Mouse (Mus musculus) c-Kit-positive CD71-positive TER-119-negative erythroid progenitor cells, embryonic 14.5 days (primary cell): Measurements from ENCODE around the gene Gm28042.
A peak's percentile ranks its signal among the peaks of the same experiment; 100 is the strongest.

ENCODE experiments used
- DNase-seq: peaks from one replicate; pipeline ENCODE4 v3.0.0-alpha.2; 2013; ENCODE audit warnings: low read depth

Gene Gm28042

DNA sequence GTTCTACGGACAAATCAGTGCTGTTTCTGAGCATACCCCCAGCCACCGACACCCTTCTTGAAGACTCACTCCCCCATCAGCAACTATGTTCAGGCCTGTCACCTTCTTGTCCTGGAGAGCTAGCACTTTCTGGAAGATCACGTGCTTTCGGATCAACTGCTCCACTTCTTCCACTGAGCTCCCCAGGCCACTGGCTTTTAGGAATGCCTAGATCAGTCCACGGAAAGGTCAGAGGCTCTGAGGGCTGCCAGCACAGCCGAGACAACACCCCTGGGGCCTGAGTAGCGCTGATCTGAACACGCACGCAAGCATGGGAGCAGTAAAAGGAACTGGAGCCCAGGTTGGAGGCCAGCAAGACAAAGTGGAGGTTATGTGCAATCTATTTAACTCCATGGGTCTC, 33.4 kb downstream of the Gm28042 start:
- DNase-seq, result no peak

DNA sequence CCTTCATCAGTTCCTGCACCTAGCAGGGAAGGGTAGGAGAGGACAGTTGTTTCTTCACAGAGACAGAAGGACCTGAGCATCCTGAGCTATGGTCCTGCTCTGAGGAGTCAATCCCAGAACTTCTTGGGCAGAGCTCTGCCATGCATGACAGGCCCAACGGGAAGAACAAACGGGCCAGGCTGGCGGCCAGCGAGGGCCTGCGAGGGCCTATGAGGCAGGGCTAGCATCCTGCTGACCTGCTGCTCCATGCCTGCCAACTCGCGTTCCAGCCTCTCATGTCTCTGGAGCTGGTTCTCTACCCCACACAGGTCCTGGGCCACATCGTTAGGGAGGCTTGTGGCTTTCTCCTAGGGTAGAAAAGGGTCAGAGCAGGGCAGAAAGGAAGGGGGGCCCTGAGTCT, 35.0 kb downstream of the Gm28042 start:
- DNase-seq, result no peak

DNA sequence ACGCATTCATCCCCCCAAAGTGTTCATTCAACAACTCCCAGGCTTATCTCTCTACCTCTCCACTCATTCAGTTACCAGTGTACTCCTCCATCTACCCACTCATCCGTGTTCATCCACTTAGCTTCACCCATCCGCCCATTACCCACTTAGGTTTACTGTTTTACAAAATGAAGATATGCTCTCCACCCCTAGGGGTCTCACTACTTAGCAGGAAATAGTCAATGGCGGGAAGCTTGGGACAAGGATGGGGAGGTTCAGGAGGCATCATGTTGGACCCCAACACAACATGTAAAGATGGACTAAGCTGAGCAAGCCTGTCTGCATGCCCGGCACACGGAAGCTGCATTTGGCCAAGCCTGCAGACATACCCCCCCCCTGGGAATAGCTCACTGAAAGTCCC, 37.3 kb downstream of the Gm28042 start:
- no peak for DNase-seq

DNA sequence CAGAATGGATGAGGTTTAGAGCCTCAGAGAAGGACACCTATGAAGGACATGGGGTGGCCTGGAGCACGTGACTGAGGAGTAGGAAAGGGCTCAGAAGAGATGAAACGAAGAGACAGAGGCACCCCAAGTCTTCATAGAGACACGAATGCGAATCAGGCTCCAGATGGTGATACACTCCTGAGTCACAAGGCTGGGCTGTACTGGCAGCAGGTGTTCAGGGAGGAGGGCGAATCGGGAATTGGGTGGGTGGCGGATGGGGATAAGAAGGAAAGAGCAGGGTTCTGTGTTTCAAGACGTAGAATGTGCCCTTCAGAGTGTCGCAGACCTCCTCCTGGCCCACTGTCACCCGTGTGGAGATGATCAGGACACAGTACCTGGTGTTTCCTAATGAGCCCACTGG, 38.0 kb downstream of the Gm28042 start:
- DNase-seq, result no peak

DNA sequence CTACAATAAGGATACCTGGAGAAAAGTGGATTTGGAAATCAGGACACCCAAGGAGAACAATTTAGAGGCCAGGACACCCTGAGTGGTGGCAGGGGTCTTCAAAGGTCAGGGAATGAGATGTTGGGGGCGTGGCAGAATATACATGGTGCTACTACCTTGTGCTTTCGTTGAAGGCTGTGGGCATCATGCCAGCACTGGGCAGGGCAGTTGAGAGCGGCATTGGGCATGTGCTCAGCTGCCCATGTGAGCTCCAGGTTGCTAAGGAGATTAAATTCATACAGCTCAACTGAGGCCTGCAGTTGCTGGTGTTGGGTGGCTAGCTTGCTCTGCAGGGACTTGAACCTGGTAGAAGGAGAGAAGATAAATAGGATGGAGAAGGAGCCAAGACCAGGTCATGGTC, 38.9 kb downstream of the Gm28042 start:
- no peak for DNase-seq

DNA sequence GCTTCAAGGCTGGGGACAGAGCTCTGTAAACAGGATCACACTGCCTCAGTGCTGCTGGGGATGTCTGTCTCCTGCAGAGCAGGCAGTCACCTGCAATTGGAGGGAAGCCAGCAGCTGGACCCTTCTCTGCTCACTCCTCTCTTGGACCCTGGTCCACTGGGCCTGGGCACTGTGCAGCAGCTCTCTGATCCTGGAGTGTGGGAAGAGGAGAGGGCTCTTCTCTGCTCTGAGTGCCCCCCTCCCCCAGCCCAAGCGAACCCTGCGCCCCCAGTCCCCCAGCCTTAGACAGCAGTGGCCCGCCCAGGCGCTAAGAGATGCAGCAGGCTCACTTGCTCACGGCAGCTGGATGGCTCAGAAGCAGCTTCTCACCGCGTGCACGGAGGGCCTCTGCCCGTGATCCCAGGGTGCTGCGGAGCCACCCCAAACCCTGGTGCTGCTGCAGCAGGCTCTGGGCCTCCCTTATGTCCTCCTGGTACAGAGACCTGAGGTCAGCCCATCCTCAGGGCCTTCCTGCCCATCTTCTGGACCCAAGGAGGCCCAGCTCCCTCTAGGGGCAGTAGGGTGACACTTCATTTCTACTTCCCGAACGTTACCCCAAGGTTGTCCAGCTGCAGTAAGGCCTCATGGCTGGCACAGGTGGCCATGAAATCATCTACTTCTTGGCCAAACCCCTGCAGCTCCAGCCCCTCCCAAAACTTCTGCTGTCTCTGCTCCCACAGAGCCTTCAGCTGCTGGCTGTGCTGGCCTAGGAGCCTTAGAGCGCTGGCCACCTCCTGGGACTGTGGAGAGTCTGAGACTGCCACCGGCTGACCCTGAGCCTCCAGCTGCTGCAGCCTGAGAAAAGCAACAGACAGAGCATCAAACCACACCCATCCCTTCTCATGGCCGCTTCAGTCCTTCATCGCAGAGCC, 41.5 kb downstream of the Gm28042 start:
- DNase-seq, result no peak

DNA sequence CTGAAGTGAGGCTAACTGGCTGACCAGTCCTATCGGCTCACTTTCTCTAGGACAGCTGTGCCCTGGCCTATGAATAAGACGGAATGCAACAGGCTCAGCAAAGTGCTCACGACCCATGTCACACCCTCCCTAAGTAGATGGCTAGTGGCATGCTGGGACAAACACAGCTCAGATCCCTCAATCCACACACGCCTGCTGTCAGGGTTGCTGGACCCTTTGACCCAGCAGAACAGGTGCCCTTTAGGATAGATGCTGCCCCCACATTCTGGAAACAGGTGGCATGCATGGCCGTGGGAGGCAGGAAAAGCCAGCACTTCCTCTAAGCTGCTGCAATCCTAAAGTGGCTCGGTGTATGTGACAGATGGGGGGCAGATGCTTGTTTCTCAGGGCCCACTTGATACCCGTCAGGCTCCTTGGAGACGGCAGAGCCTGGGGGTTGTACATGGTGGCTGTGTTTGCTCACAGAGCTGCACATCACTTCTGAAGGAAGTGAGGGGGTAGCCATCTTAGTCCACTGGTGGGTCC, 42.2 kb downstream of the Gm28042 start:
- DNase-seq, result no peak

DNA sequence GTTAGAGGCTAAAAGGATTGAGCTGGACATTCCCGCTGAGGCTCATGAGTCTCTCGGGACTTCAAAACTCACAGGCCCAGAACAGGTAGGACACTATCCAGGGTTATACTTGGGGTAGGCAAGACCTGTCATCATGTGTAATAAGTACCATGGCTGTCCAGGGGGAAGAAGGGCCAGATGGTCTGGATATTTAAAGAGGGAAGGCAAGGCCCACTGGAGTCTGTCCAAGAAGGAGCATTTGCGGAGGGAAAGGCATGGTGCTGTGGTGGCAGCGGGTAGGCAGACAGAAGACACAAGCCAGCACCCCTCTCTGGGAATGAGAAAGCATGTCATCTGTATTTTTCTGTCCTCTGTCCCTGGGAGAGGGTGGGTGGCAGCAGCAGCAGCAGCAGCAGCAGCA, 46.8 kb downstream of the Gm28042 start:
- DNase-seq, result no peak

DNA sequence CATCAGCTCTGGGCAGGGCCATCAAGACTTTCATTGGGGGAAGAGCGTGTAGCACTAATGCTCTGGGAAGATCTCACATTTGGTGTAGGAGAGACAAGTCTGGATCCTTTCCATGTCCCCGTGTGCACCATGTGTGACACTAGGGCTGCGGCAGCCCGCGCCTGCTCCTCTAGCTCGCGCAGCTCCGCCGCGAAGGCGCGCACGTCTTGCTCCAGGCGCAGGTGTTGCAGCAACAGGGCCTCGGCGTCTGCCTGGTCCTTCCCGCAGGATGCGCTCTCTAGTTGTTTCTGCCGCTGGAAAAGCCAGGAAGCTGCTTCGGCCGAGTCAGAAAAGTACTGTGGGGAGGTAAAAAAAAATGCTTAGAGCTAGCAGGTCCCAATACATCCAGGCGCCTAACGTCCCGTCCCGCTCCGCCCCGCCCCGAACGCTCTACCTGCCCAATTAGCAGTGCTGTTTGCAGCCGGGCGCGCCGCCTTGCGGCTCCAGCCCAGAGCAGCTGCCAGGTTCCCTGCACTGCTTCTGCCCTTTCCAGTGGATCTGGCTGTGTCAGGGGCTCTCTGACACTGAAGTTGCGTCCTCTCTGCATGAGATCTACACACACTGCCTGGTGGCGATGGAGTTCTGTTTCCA, 48.9 kb downstream of the Gm28042 start:
- no peak for DNase-seq

DNA sequence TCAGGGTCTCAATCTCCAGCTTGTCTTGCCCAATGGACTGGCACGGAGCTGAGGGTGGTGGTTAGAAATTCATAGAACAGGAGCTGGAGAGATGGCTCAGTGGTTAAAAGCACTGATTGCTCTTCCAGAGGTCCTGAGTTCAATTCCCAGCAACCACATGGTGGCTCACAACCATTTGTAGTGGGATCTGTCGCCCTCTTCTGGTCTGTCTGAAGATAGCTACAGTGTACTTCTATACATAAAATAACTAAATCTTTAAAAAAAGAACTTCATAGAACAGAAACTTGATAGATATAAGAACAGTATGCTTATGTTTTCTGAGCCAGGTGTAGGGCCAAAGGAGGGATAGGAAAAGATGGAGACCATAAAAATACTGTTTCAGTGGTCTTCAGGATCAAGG, 55.1 kb downstream of the Gm28042 start:
- DNase-seq, result no peak

DNA sequence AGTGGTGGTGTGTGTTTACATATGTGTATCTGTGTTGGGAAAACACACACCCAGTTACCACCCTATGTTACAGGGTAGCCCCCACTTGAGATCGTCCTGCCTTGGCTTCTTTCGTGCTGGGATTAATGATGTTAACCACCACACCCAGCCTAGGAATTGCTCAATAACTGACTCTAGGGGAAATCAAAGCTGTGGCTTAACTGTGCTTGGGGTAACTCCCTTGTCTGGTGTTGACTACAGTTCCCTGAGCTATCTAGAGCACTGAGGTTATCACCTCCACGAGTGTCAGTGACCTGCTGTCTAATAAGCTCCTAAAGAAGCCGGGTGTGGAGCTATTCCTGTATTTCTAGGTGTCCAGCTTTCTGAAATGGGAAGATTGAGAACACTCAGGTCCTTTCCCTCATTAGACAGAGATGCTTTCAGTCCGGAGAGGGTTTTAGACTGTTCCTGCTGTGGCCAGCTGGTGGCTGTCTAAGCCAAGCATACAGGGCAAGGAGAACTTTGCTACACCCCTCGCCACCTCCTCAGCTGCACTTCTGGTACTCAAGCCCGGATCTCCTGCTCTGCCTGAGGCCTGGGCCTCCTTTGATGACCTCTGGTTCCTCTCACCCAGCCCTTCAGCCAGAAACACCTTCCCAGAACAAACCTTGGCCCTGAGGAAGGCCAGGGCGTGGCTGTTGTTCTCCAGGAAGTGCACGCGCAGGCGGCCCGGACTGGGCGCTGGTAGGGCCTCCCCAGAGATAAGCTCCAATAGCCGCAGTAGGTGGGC, 57.5 kb downstream of the Gm28042 start:
- DNase-seq, result peak; percentile 38

DNA sequence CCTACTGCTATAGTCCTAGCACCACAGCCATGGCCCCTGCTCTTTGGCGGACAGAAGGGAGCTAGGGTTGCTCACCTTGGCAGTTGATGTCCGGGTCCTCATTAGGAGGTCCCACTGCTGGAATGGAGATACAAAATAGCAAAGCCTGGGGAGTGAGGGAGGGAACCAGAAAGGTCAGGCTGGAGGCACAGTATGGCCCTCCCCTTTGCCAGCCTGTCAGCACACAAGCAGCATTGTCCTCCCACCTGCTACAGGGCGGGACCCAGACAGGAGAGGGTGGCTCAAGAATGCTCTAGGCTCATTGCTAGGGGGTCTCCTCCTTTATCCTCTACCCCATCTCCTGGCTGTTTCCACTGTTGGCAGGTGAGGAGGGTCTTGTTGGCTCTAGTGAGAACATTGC, 58.7 kb downstream of the Gm28042 start:
- no peak for DNase-seq

DNA sequence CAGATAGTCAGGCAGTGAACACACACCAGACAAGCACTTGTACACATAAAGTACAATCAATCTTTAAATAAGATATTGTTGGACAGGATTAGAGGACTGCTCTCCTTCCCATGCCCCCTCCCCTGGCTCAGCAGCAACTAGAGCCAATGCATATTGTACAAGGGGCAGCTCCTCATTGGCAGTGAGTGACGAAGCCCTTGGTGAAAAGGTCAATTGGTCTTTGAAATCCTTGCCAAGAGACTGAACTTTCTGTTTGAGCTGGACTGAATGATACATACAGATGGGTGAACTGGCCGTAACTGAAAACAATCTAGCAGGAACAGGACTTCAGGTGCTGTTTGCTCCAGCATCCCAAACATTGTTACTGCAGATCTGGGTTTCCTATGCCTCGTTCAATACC, 60.1 kb downstream of the Gm28042 start:
- DNase-seq, result no peak

DNA sequence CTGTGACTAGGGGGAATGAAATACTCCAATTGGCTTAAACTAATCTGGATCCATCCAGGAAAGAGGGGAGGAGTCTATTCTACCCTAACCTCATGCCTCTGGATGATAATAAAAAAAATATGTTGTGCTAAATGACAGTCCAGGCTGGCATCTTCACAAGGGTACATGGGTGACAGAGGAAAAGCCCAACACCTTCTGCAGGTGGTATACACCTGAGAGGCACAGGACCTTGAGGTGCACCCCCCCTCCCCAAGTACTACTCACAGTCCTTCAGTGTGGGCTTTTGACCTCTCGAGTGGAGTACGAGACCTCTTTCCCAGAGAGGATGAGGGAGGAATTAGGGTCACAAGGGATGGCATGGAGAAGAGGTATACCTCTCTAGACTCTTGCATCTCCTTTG, 60.6 kb downstream of the Gm28042 start:
- DNase-seq, result no peak

DNA sequence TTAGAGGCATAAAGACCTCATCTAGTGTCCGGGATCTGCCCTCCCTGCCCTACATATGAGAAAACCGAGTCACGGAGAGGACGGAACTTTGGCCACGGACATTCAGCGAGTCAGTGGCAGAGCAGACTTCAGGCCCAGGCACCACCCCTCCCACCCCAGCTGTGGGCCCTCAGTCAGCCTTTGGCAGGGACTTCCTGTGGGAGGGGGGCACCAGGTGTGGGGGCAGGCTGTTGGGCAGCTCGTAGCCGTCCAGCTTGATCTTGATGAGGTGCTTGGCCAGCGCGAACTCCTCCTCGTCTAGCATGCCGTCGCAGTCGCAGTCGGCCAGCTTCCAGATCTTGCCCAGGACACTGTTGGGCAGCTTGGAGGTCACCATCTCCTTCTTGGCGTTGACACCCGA, 63.7 kb downstream of the Gm28042 start:
- DNase-seq, result no peak
